Mouse (Mus musculus) right cerebral cortex, adult 2 months (tissue): ENCODE results near the gene Gm14597.
"Not testable (repeated sequence)": the region's sequence is repeated elsewhere in the genome, so short reads cannot be mapped to it uniquely, and the experiment has no call there.

Experiments
- DNase-seq, 2 experiments: peaks; one replicate each; pipeline ENCODE4 v3.0.0; 2021 to 2022; ENCODE audit warnings: low spot score in 2 of 2

Gene Gm14597

GRCm38 (mm10) chrX:53608879-53609278, at the start of gene Gm14597:
Gene Gm14597 (minus strand): TSS chrX:53608979.
- not testable (repeated sequence) for DNase-seq

- DNase-seq = not testable (repeated sequence)
Measured at GRCm38 (mm10) chrX:53652917-53653316, 44.1 kb upstream of the Gm14597 start.

GRCm38 (mm10) chrX:53645885-53646284, 37.1 kb upstream of the Gm14597 start:
- no peak for DNase-seq

GRCm38 (mm10) chrX:53642980-53643961, 34.5 kb upstream of the Gm14597 start, which contains the start of gene Rtl8a:
Gene Rtl8a (minus strand): TSS chrX:53643682.
- peak; percentile 60 to 71 for DNase-seq

GRCm38 (mm10) chrX:53642604-53642979, 33.8 kb upstream of the Gm14597 start:
- not testable (repeated sequence) for DNase-seq

- not testable (repeated sequence) for DNase-seq
Measured at GRCm38 (mm10) chrX:53638107-53638506, 29.3 kb upstream of the Gm14597 start.

- not testable (repeated sequence) for DNase-seq
Measured at GRCm38 (mm10) chrX:53611395-53611794, 2.6 kb upstream of the Gm14597 start.

- DNase-seq = peak; percentile 75 to 85
Measured at GRCm38 (mm10) chrX:53610571-53610970, 1.8 kb upstream of the Gm14597 start.

- peak; percentile 4 to 15 for DNase-seq
Measured at GRCm38 (mm10) chrX:53608122-53608813, 511 bp downstream of the Gm14597 start.

GRCm38 (mm10) chrX:53607242-53608121, 1.3 kb downstream of the Gm14597 start, which contains the start of gene Rtl8c:
Gene Rtl8c (plus strand): TSS chrX:53608032.
- peak; percentile 72 to 80 for DNase-seq

GRCm38 (mm10) chrX:53606176-53606575, 2.6 kb downstream of the Gm14597 start:
- DNase-seq = not testable (repeated sequence)

GRCm38 (mm10) chrX:53599993-53600392, 8.8 kb downstream of the Gm14597 start:
- DNase-seq = peak; percentile 67 to 79

- DNase-seq = not testable (repeated sequence)
Measured at GRCm38 (mm10) chrX:53583404-53583803, 25.4 kb downstream of the Gm14597 start.

- not testable (repeated sequence) for DNase-seq
Measured at GRCm38 (mm10) chrX:53581407-53581806, 27.4 kb downstream of the Gm14597 start.

GRCm38 (mm10) chrX:53579311-53579710, 29.5 kb downstream of the Gm14597 start:
- no peak for DNase-seq
